Mouse (Mus musculus): ENCODE measurements around the gene D930007J09Rik. TPM values are rescaled to one million over a fixed set of nuclear protein-coding genes. Genes with fewer than 3 reads are reported as not detected.
A peak's percentile ranks its signal among the peaks of the same experiment; 100 is the strongest.

The D930007J09Rik gene
- polyA plus RNA-seq, 1 experiment from 2014 or later = not detected

DNA sequence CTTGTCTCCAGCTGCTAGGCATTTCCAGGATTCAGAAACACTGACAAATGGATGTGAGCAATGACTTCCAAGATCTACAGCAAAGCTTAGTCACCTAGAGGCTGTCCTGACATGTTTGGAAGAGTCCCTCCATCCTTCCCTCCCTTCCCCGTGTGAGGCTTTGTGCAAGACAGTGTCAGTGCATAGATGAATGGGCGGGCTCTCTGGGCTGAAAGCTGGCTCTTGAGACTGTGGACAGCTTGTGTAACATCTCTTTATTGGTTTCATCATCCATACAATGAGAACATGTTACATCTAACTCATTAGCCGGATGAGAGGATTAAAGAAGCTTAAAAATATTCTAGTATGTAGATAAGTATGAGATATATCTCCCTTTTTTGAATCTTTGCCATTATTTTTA is 30.1 kb upstream of the D930007J09Rik start:
- Histone ChIP-seq H3K9me3 (no peaks in the 10 kb centered on the region), H3K4me2 (no peak overlapping the region), H3K27ac (no peak overlapping the region), H3K27me3 (replicated peaks) (no peaks in the 10 kb centered on the region), H3K4me1 (no peaks in the 10 kb centered on the region), H3K4me3 (replicated peaks) (no peak overlapping the region), H3K36me3 (no peaks in the 10 kb centered on the region), H3K9ac (no peak overlapping the region)
- 58% methylated on average over 3 of the region's 3 CpGs for WGBS
- no peak for ATAC-seq (ENCODE audit: insufficient read depth, low FRiP score, low read depth)

DNA sequence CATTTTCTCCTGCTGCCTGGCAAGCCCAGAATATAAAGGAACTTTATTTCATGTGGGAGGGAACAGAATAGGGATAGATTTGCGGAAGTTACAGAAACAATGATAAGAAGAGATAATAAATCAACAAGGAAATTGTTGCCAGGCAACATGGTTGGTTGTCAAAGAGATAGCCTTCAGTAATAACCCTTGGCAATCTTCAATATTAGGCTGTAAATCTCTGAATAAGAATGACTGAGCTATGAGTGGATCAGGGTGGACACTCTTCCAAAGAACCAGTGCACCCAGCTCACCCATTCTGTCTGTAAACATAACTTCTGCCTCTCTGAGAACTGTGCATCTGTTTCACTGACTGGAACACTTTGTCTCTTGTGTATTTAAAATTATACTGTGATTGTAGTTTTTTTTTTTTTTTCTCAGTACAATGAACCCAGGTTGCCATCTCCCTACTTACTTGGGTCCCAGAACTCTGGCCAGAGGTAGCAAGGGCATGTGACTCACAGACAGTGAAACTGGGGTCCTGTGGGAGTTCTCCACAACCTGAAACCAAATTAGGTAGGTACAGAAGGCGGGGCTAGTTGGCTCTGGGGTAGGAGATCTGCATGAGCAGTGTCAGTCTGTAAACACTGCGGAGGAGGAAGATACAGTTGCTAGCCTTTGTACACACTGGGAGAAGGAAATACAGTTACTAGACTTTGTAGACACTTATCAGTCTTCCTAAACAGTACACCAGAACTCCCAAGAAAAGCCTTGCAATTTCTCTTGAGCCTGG is 29.0 kb upstream of the D930007J09Rik start:
- Histone ChIP-seq H3K27me3 (replicated peaks) (no peaks in the 10 kb centered on the region), H3K27ac (no peak overlapping the region), H3K4me2 (no peak overlapping the region), H3K4me3 (replicated peaks) (no peak overlapping the region), H3K9ac (no peak overlapping the region), H3K36me3 (no peaks in the 10 kb centered on the region), H3K9me3 (no peaks in the 10 kb centered on the region), H3K4me1 (no peaks in the 10 kb centered on the region)
- no peak for ATAC-seq (ENCODE audit: insufficient read depth, low FRiP score, low read depth)
- WGBS = 68% methylated on average over 3 of the region's 3 CpGs

DNA sequence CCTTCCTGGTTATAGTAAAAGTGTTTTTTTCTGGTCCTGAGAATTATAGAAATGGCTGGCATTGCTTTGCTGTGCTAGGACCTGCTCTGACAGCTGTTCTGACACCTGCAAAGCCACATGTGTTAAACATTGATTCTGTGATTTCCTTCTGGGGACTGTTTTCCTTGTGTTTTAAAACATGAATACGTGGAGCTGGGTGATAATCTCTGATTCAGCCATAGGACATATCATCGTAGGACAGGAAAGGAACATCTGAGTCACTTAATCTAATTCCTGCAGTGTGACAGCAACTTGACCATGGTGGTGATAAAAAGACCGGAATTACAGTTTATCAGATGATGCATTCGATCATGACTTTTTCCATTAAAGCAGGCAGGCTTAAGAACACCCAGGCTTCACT is 26.2 kb upstream of the D930007J09Rik start:
- Histone ChIP-seq H3K9ac (no peak overlapping the region), H3K4me2 (no peak overlapping the region), H3K27me3 (replicated peaks) (no peaks in the 10 kb centered on the region), H3K9me3 (no peaks in the 10 kb centered on the region), H3K36me3 (no peaks in the 10 kb centered on the region), H3K27ac (no peak overlapping the region), H3K4me3 (replicated peaks) (no peak overlapping the region), H3K4me1 (no peaks in the 10 kb centered on the region)
- WGBS = 71% methylated on average over 4 of the region's 4 CpGs
- ATAC-seq (ENCODE audit: insufficient read depth, low FRiP score, low read depth) = no peak

DNA sequence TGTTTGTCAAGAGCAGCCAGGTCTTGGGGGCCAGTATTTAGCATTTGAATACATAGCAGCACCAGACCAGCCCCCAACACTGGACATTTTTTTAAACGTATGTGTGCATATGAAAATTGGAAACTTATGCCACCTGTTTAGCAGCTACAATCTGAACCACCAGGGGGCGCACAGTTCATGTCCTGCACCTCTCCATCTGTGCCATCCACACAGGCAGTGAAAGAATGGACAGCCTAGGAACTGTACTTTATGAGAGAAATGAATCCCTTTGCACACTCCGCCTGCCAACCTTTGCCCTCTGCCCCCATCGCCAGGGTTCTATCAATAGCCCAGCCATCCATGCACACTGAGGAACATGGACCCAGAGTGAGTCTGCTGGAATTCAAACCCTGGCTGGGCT is 25.3 kb upstream of the D930007J09Rik start:
- Histone ChIP-seq H3K9me3 (no peaks in the 10 kb centered on the region), H3K27me3 (replicated peaks) (no peaks in the 10 kb centered on the region), H3K27ac (no peak overlapping the region), H3K9ac (no peak overlapping the region), H3K4me1 (no peaks in the 10 kb centered on the region), H3K4me3 (replicated peaks) (no peak overlapping the region), H3K36me3 (no peaks in the 10 kb centered on the region), H3K4me2 (no peak overlapping the region)
- ATAC-seq (ENCODE audit: insufficient read depth, low FRiP score, low read depth) = peak; percentile 39; the same call in 1 of the 2 replicates
- 52% methylated on average over 4 of the region's 4 CpGs for WGBS

DNA sequence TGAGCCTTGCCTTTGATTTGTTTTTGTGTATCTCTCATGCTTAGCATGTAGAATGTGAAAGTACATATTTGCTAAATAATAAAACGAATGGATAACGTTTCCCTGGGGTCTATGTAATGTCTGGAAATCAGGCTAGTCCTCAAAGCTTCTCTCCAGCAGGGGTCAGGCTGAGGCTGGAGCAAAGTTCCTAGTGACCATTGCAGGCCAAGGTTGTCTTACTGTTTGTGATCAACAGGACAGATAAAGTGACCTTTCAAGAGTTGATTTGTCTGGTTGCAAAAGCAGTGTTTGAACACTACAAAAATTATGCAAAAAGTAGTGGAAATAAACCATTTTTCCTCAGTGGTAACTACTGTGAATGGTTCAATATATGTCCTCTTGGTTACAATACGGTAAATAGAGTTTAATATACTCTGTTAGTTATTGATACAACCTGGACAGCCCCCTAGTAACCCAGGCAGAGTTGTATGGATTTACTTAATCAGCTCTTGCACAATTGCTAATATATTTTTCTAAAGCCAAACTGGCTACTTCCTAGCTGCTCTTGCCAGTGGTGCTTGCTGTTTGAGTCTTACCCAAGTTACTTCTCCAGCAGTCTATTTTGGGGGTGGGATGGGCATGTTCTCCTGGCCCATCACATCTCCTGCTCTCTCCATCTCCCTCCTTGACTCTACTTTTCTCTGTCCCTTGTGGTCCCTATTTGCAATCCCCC is 24.6 kb upstream of the D930007J09Rik start:
- H3K9ac ChIP-seq = no peak overlapping the region
- H3K4me3 ChIP-seq (replicated peaks) = no peak overlapping the region
- H3K27me3 ChIP-seq (replicated peaks) = no peaks in the 10 kb centered on the region
- H3K4me1 ChIP-seq = no peaks in the 10 kb centered on the region
- no peak overlapping the region for H3K27ac ChIP-seq
- no peak for ATAC-seq (ENCODE audit: insufficient read depth, low FRiP score, low read depth)
- H3K36me3 ChIP-seq = no peaks in the 10 kb centered on the region
- H3K4me2 ChIP-seq = no peak overlapping the region
- 78% methylated on average over 3 of the region's 3 CpGs for WGBS
- H3K9me3 ChIP-seq = no peaks in the 10 kb centered on the region

DNA sequence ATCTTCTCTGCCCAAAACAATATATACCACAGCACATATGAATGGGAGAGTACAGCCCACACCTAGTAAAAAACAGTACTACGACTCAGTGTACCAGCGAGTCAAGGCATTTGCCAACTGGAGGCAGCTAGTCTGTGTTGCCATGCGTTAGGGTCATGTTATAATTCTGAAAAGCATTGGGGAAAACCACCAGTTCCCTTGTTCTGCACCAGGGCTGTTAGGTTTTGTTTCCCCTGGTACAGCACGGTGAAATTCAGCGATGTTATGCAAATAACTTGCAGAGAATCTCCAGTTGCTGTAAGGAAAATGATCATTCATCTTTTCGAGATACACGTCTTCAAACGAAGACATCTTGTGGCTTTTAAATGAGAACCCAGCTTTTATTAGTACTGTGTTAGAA is 22.9 kb upstream of the D930007J09Rik start:
- Histone ChIP-seq H3K27ac (no peak overlapping the region), H3K4me3 (replicated peaks) (no peak overlapping the region), H3K9ac (no peak overlapping the region), H3K9me3 (no peaks in the 10 kb centered on the region), H3K36me3 (peaks cover 4% of the 10 kb centered on the region; the same call in 1 of the 2 replicates), H3K4me1 (no peaks in the 10 kb centered on the region), H3K27me3 (replicated peaks) (no peaks in the 10 kb centered on the region), H3K4me2 (no peak overlapping the region)
- WGBS = 89% methylated on average over 8 of the region's 8 CpGs
- ATAC-seq (ENCODE audit: insufficient read depth, low FRiP score, low read depth) = no peak

DNA sequence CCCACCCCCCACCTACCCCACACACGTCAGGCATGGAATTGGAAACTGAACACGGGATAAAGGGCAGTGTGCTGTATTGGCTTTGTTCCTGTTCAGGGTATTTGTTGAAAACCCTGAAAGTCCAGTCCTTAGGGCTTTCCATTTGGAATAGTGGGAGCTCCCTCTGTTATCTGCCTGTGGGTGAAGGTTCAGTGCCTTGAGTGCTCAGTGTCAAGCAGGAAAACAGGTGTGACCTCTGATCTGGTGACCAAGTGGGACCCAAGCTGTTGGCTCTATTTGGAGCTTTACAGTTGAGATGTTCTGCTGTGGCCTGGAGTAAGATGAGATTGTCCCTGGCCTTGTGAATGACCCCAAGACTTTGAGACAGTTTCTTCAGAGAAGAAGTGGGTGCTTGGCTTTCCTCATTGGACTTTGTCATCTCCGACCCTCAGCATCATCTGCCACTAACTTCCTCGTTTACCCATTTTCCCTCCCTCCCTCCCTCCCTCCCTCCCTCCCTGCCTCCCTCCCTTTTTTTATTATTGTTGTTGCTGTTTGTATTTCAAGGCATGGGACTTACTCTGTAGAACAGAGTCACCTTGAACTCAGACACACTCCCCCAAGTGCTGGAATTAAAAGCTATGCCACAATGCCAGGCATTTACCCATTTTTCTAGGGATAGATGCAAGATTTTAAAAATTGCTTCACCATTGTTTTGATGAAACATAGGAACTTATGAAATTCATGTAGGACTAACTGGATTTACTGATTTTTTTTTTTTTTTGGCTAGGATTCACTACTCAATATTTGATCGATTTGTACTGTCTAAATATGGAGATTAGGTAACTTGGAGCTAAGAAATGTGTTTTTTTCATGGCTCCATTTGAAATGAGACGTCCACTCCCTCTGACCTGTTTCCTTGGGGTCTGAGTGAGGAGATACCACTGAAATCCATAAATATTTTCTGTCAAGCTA is 22.0 kb upstream of the D930007J09Rik start:
- no peak; the same call in 1 of the 2 replicates for ATAC-seq (ENCODE audit: insufficient read depth, low FRiP score, low read depth)
- no peak overlapping the region for H3K4me3 ChIP-seq (replicated peaks)
- H3K9ac ChIP-seq = no peak overlapping the region
- H3K27me3 ChIP-seq (replicated peaks) = no peaks in the 10 kb centered on the region
- 71% methylated on average over 6 of the region's 6 CpGs for WGBS
- H3K4me2 ChIP-seq = no peak overlapping the region
- no peak overlapping the region for H3K27ac ChIP-seq
- H3K4me1 ChIP-seq = no peaks in the 10 kb centered on the region
- H3K9me3 ChIP-seq = no peaks in the 10 kb centered on the region
- H3K36me3 ChIP-seq = peaks cover 4% of the 10 kb centered on the region

DNA sequence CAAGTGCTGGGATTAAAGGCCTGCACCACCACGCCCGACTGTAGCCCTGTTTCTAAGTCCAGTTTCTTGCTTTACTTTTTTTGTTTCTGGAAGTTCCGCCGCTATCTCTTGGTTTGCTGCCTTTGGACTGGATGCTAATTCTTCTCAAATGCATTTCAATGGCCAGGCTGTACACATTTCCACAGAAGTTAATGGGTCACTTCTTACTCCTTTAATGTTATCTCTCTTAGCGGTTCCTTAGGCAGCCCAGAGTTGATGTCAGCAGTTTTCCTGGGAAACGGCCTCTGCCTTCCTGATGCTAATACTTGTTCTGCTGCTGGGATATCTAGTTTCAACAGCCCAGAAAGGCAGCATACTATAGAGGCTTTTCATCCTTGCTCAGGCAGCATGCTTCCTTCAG is 20.5 kb upstream of the D930007J09Rik start:
- H3K27ac ChIP-seq = no peak overlapping the region
- ATAC-seq (ENCODE audit: insufficient read depth, low FRiP score, low read depth) = 0 out of 2 replicates have a peak, but pooled peaks have one; percentile 19
- no peak overlapping the region for H3K4me2 ChIP-seq
- 86% methylated on average over 6 of the region's 6 CpGs for WGBS
- H3K4me1 ChIP-seq = no peaks in the 10 kb centered on the region
- no peaks in the 10 kb centered on the region for H3K9me3 ChIP-seq
- peaks cover 4% of the 10 kb centered on the region for H3K36me3 ChIP-seq
- no peaks in the 10 kb centered on the region for H3K27me3 ChIP-seq (replicated peaks)
- H3K9ac ChIP-seq = no peak overlapping the region
- no peak overlapping the region for H3K4me3 ChIP-seq (replicated peaks)

DNA sequence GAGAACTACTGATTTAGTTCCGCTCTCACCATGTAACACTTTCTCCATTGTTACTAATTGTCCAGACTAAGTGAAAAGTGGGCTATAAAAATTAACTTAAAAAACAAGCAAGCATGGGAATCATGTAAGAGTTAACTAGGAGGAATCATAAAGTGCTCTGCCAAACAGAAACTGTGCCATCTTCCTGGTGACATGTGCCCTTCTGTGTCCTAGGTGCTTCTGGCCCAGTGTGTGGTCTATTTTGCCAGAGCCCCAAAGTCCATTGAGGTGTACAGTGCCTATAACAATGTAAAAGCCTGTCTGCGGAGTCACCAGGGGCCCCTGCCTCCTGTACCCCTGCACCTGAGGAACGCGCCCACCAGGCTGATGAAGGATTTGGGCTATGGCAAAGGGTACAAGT is 19.0 kb upstream of the D930007J09Rik start:
- H3K4me3 ChIP-seq (replicated peaks) = no peak overlapping the region
- no peak overlapping the region for H3K4me2 ChIP-seq
- no peaks in the 10 kb centered on the region for H3K4me1 ChIP-seq
- ATAC-seq (ENCODE audit: insufficient read depth, low FRiP score, low read depth) = no peak
- no peaks in the 10 kb centered on the region for H3K27me3 ChIP-seq (replicated peaks)
- H3K9ac ChIP-seq = no peak overlapping the region
- no peaks in the 10 kb centered on the region for H3K9me3 ChIP-seq
- no peak overlapping the region for H3K27ac ChIP-seq
- H3K36me3 ChIP-seq = peaks cover 8% of the 10 kb centered on the region
- 96% methylated on average over 4 of the region's 4 CpGs for whole genome bisulfite sequencing

DNA sequence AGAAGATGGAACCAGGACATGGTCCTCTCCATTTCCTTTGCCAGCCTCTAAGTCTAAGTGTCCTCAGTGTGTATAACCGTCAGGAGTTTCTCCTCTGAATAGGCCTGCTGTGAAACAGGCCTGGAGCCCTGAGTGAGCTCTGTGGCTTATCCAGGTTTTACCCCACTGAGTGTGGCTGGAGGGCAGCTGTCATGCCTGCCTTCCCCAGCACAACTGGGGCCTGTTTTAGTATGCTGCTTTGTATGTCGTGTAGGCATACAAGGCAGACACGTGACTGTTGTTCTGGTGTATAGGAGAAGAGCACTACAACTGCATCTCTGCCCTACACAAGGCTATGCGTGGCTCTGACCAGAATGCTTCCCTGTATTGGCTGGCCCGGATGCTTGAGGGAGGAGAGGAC is 17.3 kb upstream of the D930007J09Rik start:
- no peaks in the 10 kb centered on the region for H3K27me3 ChIP-seq (replicated peaks)
- no peak overlapping the region for H3K4me2 ChIP-seq
- H3K36me3 ChIP-seq = peaks cover 12% of the 10 kb centered on the region
- H3K27ac ChIP-seq = no peak overlapping the region
- WGBS = 86% methylated on average over 5 of the region's 5 CpGs
- H3K4me3 ChIP-seq (replicated peaks) = no peak overlapping the region
- H3K9me3 ChIP-seq = no peaks in the 10 kb centered on the region
- ATAC-seq (ENCODE audit: insufficient read depth, low FRiP score, low read depth) = no peak
- no peaks in the 10 kb centered on the region for H3K4me1 ChIP-seq
- H3K9ac ChIP-seq = no peak overlapping the region

DNA sequence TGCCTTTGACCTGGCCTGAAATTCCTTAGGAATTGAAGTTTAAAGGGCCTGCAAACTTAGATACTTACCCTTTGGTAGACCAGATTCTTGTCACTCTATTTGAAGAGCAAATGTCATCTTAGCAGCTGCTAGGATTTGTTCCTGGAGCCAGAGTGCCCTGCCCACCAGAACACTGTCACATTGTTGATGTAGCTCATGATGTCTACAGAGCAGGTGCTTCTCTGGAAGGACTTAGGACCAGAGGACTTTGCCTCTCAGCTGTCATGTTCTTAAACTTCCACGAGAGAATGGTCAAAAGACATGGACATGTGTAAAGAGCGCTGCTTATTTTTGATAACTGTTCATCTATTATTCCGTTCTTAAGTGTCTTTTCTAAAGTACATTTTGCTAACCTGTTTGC is 16.6 kb upstream of the D930007J09Rik start:
- H3K9ac ChIP-seq = no peak overlapping the region
- H3K27ac ChIP-seq = no peak overlapping the region
- WGBS = 92% methylated on average over 3 of the region's 3 CpGs
- no peak overlapping the region for H3K4me2 ChIP-seq
- no peaks in the 10 kb centered on the region for H3K4me1 ChIP-seq
- no peaks in the 10 kb centered on the region for H3K9me3 ChIP-seq
- no peak for ATAC-seq (ENCODE audit: insufficient read depth, low FRiP score, low read depth)
- no peaks in the 10 kb centered on the region for H3K27me3 ChIP-seq (replicated peaks)
- peaks cover 12% of the 10 kb centered on the region for H3K36me3 ChIP-seq
- no peak overlapping the region for H3K4me3 ChIP-seq (replicated peaks)
